Mouse (Mus musculus): ENCODE data around the gene Olfr1000. TPM values are rescaled to one million over a fixed set of nuclear protein-coding genes. Genes with fewer than 3 reads are reported as not detected.
"Not testable (repeated sequence)": the region's sequence is repeated elsewhere in the genome, so short reads cannot be mapped to it uniquely, and the experiment has no call there.

The Olfr1000 gene
- polyA plus RNA-seq (2015; fragmentation: Nextera tagmentation; extraction: Ambion mirVana) = not detected in 2 replicates

- H3K4me3 ChIP-seq (replicated peaks) = no peak within 1 kb of the TSS
- H3K4me1 ChIP-seq (replicated peaks) = no peaks in the 10 kb centered on the region
- H3K36me3 ChIP-seq = no peaks in the 10 kb centered on the region
- no peak within 1 kb of the TSS for H3K27ac ChIP-seq
- no peak within 1 kb of the TSS for H3K4me2 ChIP-seq (replicated peaks)
- no peak for ATAC-seq
- no peak within 1 kb of the TSS for H3K9ac ChIP-seq (replicated peaks)
- H3K9me3 ChIP-seq = no peaks in the 10 kb centered on the region
- H3K27me3 ChIP-seq = no peaks in the 10 kb centered on the region
- 70% methylated on average over 1 of the region's 1 CpGs for WGBS
These were observed at the start of gene Olfr1000 for GRCm38 (mm10) chr2:85611803-85612202. Gene Olfr1000, minus strand, starts transcription at chr2:85611903.

GRCm38 (mm10) chr2:85650604-85651003 lies 38.9 kb upstream of the Olfr1000 start, which contains the start of gene Olfr1002:
Gene Olfr1002, minus strand, starts transcription at chr2:85650704.
- Histone ChIP-seq H3K27ac (no peak within 1 kb of the TSS), H3K36me3 (no peaks in the 10 kb centered on the region), H3K9me3 (no peaks in the 10 kb centered on the region), H3K4me3 (replicated peaks) (no peak within 1 kb of the TSS), H3K4me2 (replicated peaks) (no peak within 1 kb of the TSS), H3K9ac (replicated peaks) (no peak within 1 kb of the TSS), H3K4me1 (replicated peaks) (no peaks in the 10 kb centered on the region), H3K27me3 (no peaks in the 10 kb centered on the region)
- 90% methylated on average over 1 of the region's 1 CpGs for WGBS
- ATAC-seq = no peak

GRCm38 (mm10) chr2:85588648-85589047 lies 23.1 kb downstream of the Olfr1000 start, which contains the start of gene Olfr998:
Gene Olfr998, plus strand, starts transcription at chr2:85588948.
- not testable (repeated sequence) for H3K27me3 ChIP-seq; H3K36me3 ChIP-seq; H3K4me2 ChIP-seq (replicated peaks); H3K4me3 ChIP-seq (replicated peaks); H3K9ac ChIP-seq (replicated peaks); H3K4me1 ChIP-seq (replicated peaks); ATAC-seq; H3K9me3 ChIP-seq; H3K27ac ChIP-seq
- 79% methylated on average over 2 of the region's 2 CpGs for WGBS

- Histone ChIP-seq H3K4me2 (replicated peaks) (no peak within 1 kb of the TSS), H3K27me3 (no peaks in the 10 kb centered on the region), H3K27ac (no peak within 1 kb of the TSS), H3K4me3 (replicated peaks) (no peak within 1 kb of the TSS), H3K36me3 (no peaks in the 10 kb centered on the region), H3K4me1 (replicated peaks) (no peaks in the 10 kb centered on the region), H3K9ac (replicated peaks) (no peak within 1 kb of the TSS), H3K9me3 (no peaks in the 10 kb centered on the region)
- no peak for ATAC-seq
These were observed 32.8 kb downstream of the Olfr1000 start, which contains the start of gene Olfr996 for GRCm38 (mm10) chr2:85578915-85579314. Gene Olfr996, plus strand, starts transcription at chr2:85579215.

- H3K27me3 ChIP-seq = no peaks in the 10 kb centered on the region
- WGBS = 23% methylated on average over 4 of the region's 4 CpGs
- no peaks in the 10 kb centered on the region for H3K36me3 ChIP-seq
- no peaks in the 10 kb centered on the region for H3K9me3 ChIP-seq
- no peak overlapping the region for H3K4me2 ChIP-seq (replicated peaks)
- H3K9ac ChIP-seq (replicated peaks) = no peak overlapping the region
- no peak overlapping the region for H3K27ac ChIP-seq
- peak; percentile 69; the same call in 1 of the 2 replicates for ATAC-seq
- H3K4me3 ChIP-seq (replicated peaks) = no peak overlapping the region
- no peaks in the 10 kb centered on the region for H3K4me1 ChIP-seq (replicated peaks)
These were observed 50.5 kb downstream of the Olfr1000 start for GRCm38 (mm10) chr2:85561187-85561586.

GRCm38 (mm10) chr2:85560226-85560625 lies 51.5 kb downstream of the Olfr1000 start:
- WGBS = 78% methylated on average over 4 of the region's 4 CpGs

More at GRCm38 (mm10) chr2:85560226-85560625, 51.5 kb downstream of the Olfr1000 start:
- H3K36me3 ChIP-seq = no peaks in the 10 kb centered on the region
- no peaks in the 10 kb centered on the region for H3K27me3 ChIP-seq
- no peak overlapping the region for H3K9ac ChIP-seq (replicated peaks)
- no peaks in the 10 kb centered on the region for H3K9me3 ChIP-seq
- no peak overlapping the region for H3K4me2 ChIP-seq (replicated peaks)
- H3K27ac ChIP-seq = no peak overlapping the region
- H3K4me3 ChIP-seq (replicated peaks) = no peak overlapping the region
- no peaks in the 10 kb centered on the region for H3K4me1 ChIP-seq (replicated peaks)
- no peak for ATAC-seq

Other genes with a start within 250 kb of the Olfr1000 start
- not detected in 2 replicates for gene Olfr988, start 248.7 kb downstream of the Olfr1000 start, polyA plus RNA-seq (2015; fragmentation: Nextera tagmentation; extraction: Ambion mirVana)
- not detected in 2 replicates for gene Olfr992, start 202.4 kb downstream of the Olfr1000 start, polyA plus RNA-seq (2015; fragmentation: Nextera tagmentation; extraction: Ambion mirVana)
- not detected in 2 replicates for gene Olfr993, start 197.0 kb downstream of the Olfr1000 start, polyA plus RNA-seq (2015; fragmentation: Nextera tagmentation; extraction: Ambion mirVana)
- gene Olfr994, start 175.5 kb downstream of the Olfr1000 start, polyA plus RNA-seq (2015; fragmentation: Nextera tagmentation; extraction: Ambion mirVana) = not detected in 2 replicates
- gene Olfr995, start 168.3 kb downstream of the Olfr1000 start, polyA plus RNA-seq (2015; fragmentation: Nextera tagmentation; extraction: Ambion mirVana) = not detected in 2 replicates
- 0.19 TPM in 1 of 2 replicates, not detected in the other for gene 4833423E24Rik, start 92.9 kb downstream of the Olfr1000 start, polyA plus RNA-seq (2015; fragmentation: Nextera tagmentation; extraction: Ambion mirVana)
- gene Olfr996, start 32.7 kb downstream of the Olfr1000 start, polyA plus RNA-seq (2015; fragmentation: Nextera tagmentation; extraction: Ambion mirVana) = not detected in 2 replicates
- not detected in 2 replicates for gene Olfr998, start 23.0 kb downstream of the Olfr1000 start, polyA plus RNA-seq (2015; fragmentation: Nextera tagmentation; extraction: Ambion mirVana)
- gene Olfr1002, start 38.8 kb upstream of the Olfr1000 start, polyA plus RNA-seq (2015; fragmentation: Nextera tagmentation; extraction: Ambion mirVana) = not detected in 2 replicates
- gene Olfr154, start 52.6 kb upstream of the Olfr1000 start, polyA plus RNA-seq (2015; fragmentation: Nextera tagmentation; extraction: Ambion mirVana) = not detected in 2 replicates
- gene Olfr1006, start 66.9 kb upstream of the Olfr1000 start, polyA plus RNA-seq (2015; fragmentation: Nextera tagmentation; extraction: Ambion mirVana) = not detected in 2 replicates
- not detected in 2 replicates for gene Olfr1008, start 77.5 kb upstream of the Olfr1000 start, polyA plus RNA-seq (2015; fragmentation: Nextera tagmentation; extraction: Ambion mirVana)
- gene Olfr1009, start 103.5 kb upstream of the Olfr1000 start, polyA plus RNA-seq (2015; fragmentation: Nextera tagmentation; extraction: Ambion mirVana) = not detected in 2 replicates
- not detected in 2 replicates for gene Olfr1012, start 150.9 kb upstream of the Olfr1000 start, polyA plus RNA-seq (2015; fragmentation: Nextera tagmentation; extraction: Ambion mirVana)
- not detected in 2 replicates for gene Olfr1013, start 155.2 kb upstream of the Olfr1000 start, polyA plus RNA-seq (2015; fragmentation: Nextera tagmentation; extraction: Ambion mirVana)
- not detected in 2 replicates for gene Olfr1014, start 160.8 kb upstream of the Olfr1000 start, polyA plus RNA-seq (2015; fragmentation: Nextera tagmentation; extraction: Ambion mirVana)
- gene Olfr1015, start 170.1 kb upstream of the Olfr1000 start, polyA plus RNA-seq (2015; fragmentation: Nextera tagmentation; extraction: Ambion mirVana) = not detected in 2 replicates
- gene Olfr1016, start 190.6 kb upstream of the Olfr1000 start, polyA plus RNA-seq (2015; fragmentation: Nextera tagmentation; extraction: Ambion mirVana) = not detected in 2 replicates
- not detected in 2 replicates for gene Olfr1018, start 206.6 kb upstream of the Olfr1000 start, polyA plus RNA-seq (2015; fragmentation: Nextera tagmentation; extraction: Ambion mirVana)
- gene Olfr1019, start 233.6 kb upstream of the Olfr1000 start, polyA plus RNA-seq (2015; fragmentation: Nextera tagmentation; extraction: Ambion mirVana) = not detected in 2 replicates
- gene Olfr1020, start 235.1 kb upstream of the Olfr1000 start, polyA plus RNA-seq (2015; fragmentation: Nextera tagmentation; extraction: Ambion mirVana) = not detected in 2 replicates

Data from midbrain, embryonic 13.5 days (tissue).